Mouse (Mus musculus): ENCODE data around the gene Mcoln2.
A peak's percentile ranks its signal among the peaks of the same experiment; 100 is the strongest.

Gene Mcoln2

GRCm38 (mm10) chr3:146146131-146146530 lies 3.5 kb upstream of the Mcoln2 start:
- no peak for DNase-seq (ENCODE audit: low read depth)

- no peak for DNase-seq (ENCODE audit: low read depth)
These were observed 396 bp downstream of the Mcoln2 start for GRCm38 (mm10) chr3:146150058-146150400.

GRCm38 (mm10) chr3:146150560-146150959 lies 927 bp downstream of the Mcoln2 start:
- no peak for DNase-seq (ENCODE audit: low read depth)

- DNase-seq (ENCODE audit: low read depth), result no peak
These were observed 1.7 kb downstream of the Mcoln2 start for GRCm38 (mm10) chr3:146151328-146151727.

- no peak for DNase-seq (ENCODE audit: low read depth)
These were observed 2.1 kb downstream of the Mcoln2 start for GRCm38 (mm10) chr3:146151755-146152154.

GRCm38 (mm10) chr3:146152348-146152747 lies 2.7 kb downstream of the Mcoln2 start:
- DNase-seq (ENCODE audit: low read depth), result no peak

GRCm38 (mm10) chr3:146152913-146153312 lies 3.3 kb downstream of the Mcoln2 start:
- no peak for DNase-seq (ENCODE audit: low read depth)

GRCm38 (mm10) chr3:146153862-146154611 lies 4.4 kb downstream of the Mcoln2 start:
- no peak for DNase-seq (ENCODE audit: low read depth)

- DNase-seq (ENCODE audit: low read depth), result no peak
These were observed 6.3 kb downstream of the Mcoln2 start for GRCm38 (mm10) chr3:146155628-146156576.

GRCm38 (mm10) chr3:146156811-146157210 lies 7.2 kb downstream of the Mcoln2 start:
- no peak for DNase-seq (ENCODE audit: low read depth)

- DNase-seq (ENCODE audit: low read depth), result no peak
These were observed 8.4 kb downstream of the Mcoln2 start for GRCm38 (mm10) chr3:146158039-146158438.

- DNase-seq (ENCODE audit: low read depth), result no peak
These were observed 9.7 kb downstream of the Mcoln2 start for GRCm38 (mm10) chr3:146159360-146159759.

- DNase-seq (ENCODE audit: low read depth), result no peak
These were observed 12.6 kb downstream of the Mcoln2 start for GRCm38 (mm10) chr3:146162197-146162596.

- no peak for DNase-seq (ENCODE audit: low read depth)
These were observed 19.7 kb downstream of the Mcoln2 start for GRCm38 (mm10) chr3:146169356-146169755.

- DNase-seq (ENCODE audit: low read depth), result no peak
These were observed 23.4 kb downstream of the Mcoln2 start for GRCm38 (mm10) chr3:146173030-146173429.

- DNase-seq (ENCODE audit: low read depth), result no peak
These were observed 24.6 kb downstream of the Mcoln2 start for GRCm38 (mm10) chr3:146174215-146174614.

GRCm38 (mm10) chr3:146177295-146177694 lies 27.7 kb downstream of the Mcoln2 start:
- no peak for DNase-seq (ENCODE audit: low read depth)

GRCm38 (mm10) chr3:146177748-146178582 lies 28.3 kb downstream of the Mcoln2 start:
- DNase-seq (ENCODE audit: low read depth), result peak; percentile 60

GRCm38 (mm10) chr3:146180341-146180740 lies 30.7 kb downstream of the Mcoln2 start:
- no peak for DNase-seq (ENCODE audit: low read depth)

GRCm38 (mm10) chr3:146180986-146181385 lies 31.4 kb downstream of the Mcoln2 start:
- peak; percentile 23 for DNase-seq (ENCODE audit: low read depth)

GRCm38 (mm10) chr3:146184992-146185657 lies 35.5 kb downstream of the Mcoln2 start:
- DNase-seq (ENCODE audit: low read depth), result peak; percentile 40

GRCm38 (mm10) chr3:146186033-146186432 lies 36.4 kb downstream of the Mcoln2 start:
- no peak for DNase-seq (ENCODE audit: low read depth)

All from c-Kit-positive CD71-positive TER-119-negative erythroid progenitor cells, embryonic 14.5 days (primary cell).